Mouse (Mus musculus): ENCODE data around the gene Tmem158. TPM values are rescaled to one million over a fixed set of nuclear protein-coding genes. Genes with fewer than 3 reads are reported as not detected.

Gene Tmem158
- polyA plus RNA-seq, 1 experiment from 2014 or later, result 15.1 TPM

- no peaks in the 10 kb centered on the region for H3K27me3 ChIP-seq (ENCODE audit: control insufficient read depth, insufficient read depth, low read length)
- no peak overlapping the region for H3K9ac ChIP-seq (ENCODE audit: low read length)
- 24% methylated on average over 2 of the region's 2 CpGs for WGBS
- no peaks in the 10 kb centered on the region for H3K9me3 ChIP-seq (ENCODE audit: control insufficient read depth, low read length)
- peak; percentile 28; the same call in 1 of the 2 replicates for TF ChIP-seq CTCF (IDR thresholded peaks at IDR 0.05; ENCODE audit: low read depth)
- TF ChIP-seq EP300 (optimal IDR thresholded peaks at IDR 0.05), result no peak
- DNase-seq (ENCODE audit: low spot score), result peak; percentile 52
- H3K4me1 ChIP-seq (replicated peaks; ENCODE audit: control insufficient read depth, insufficient read depth), result peaks cover 5% of the 10 kb centered on the region; the same call in 1 of the 2 replicates
- peak overlapping the region; percentile 72; the same call in 1 of the 2 replicates for H3K27ac ChIP-seq (replicated peaks)
- H3K4me3 ChIP-seq (ENCODE audit: low read depth, low read length), result no peak overlapping the region
- peak overlapping the region; percentile 14; the same call in 1 of the 2 replicates for H3K4me2 ChIP-seq (replicated peaks; ENCODE audit: low read depth)
- peak; percentile 69 for ATAC-seq (ENCODE audit: low FRiP score, low TSS enrichment)
- no peaks in the 10 kb centered on the region for H3K36me3 ChIP-seq (ENCODE audit: control insufficient read depth, insufficient read depth, low read length)
Observed at GRCm38 (mm10) chr9:123237739-123238138, 22.8 kb downstream of the Tmem158 start.

- H3K9me3 ChIP-seq (ENCODE audit: control insufficient read depth, low read length), result no peaks in the 10 kb centered on the region
- no peak overlapping the region for H3K9ac ChIP-seq (ENCODE audit: low read length)
- H3K4me3 ChIP-seq (ENCODE audit: low read depth, low read length), result no peak overlapping the region
- no peak overlapping the region for H3K4me2 ChIP-seq (replicated peaks; ENCODE audit: low read depth)
- H3K36me3 ChIP-seq (ENCODE audit: control insufficient read depth, insufficient read depth, low read length), result no peaks in the 10 kb centered on the region
- no peak for DNase-seq (ENCODE audit: low spot score)
- peaks cover 5% of the 10 kb centered on the region; the same call in 1 of the 2 replicates for H3K4me1 ChIP-seq (replicated peaks; ENCODE audit: control insufficient read depth, insufficient read depth)
- no peak for ATAC-seq (ENCODE audit: low FRiP score, low TSS enrichment)
- TF ChIP-seq CTCF (IDR thresholded peaks at IDR 0.05; ENCODE audit: low read depth) (no peak), EP300 (optimal IDR thresholded peaks at IDR 0.05) (no peak)
- no peak overlapping the region for H3K27ac ChIP-seq (replicated peaks)
- 39% methylated on average over 3 of the region's 3 CpGs for WGBS
- no peaks in the 10 kb centered on the region for H3K27me3 ChIP-seq (ENCODE audit: control insufficient read depth, insufficient read depth, low read length)
Observed at GRCm38 (mm10) chr9:123235621-123236020, 24.9 kb downstream of the Tmem158 start.

- Histone ChIP-seq H3K4me2 (replicated peaks; ENCODE audit: low read depth) (no peak overlapping the region), H3K27ac (replicated peaks) (no peak overlapping the region), H3K4me1 (replicated peaks; ENCODE audit: control insufficient read depth, insufficient read depth) (no peaks in the 10 kb centered on the region), H3K4me3 (ENCODE audit: low read depth, low read length) (no peak overlapping the region), H3K27me3 (ENCODE audit: control insufficient read depth, insufficient read depth, low read length) (no peaks in the 10 kb centered on the region), H3K9me3 (ENCODE audit: control insufficient read depth, low read length) (no peaks in the 10 kb centered on the region), H3K9ac (ENCODE audit: low read length) (no peak overlapping the region), H3K36me3 (ENCODE audit: control insufficient read depth, insufficient read depth, low read length) (no peaks in the 10 kb centered on the region)
- TF ChIP-seq CTCF (IDR thresholded peaks at IDR 0.05; ENCODE audit: low read depth), result no peak
- TF ChIP-seq EP300 (optimal IDR thresholded peaks at IDR 0.05), result no peak
- WGBS, result 66% methylated on average over 4 of the region's 4 CpGs
- ATAC-seq (ENCODE audit: low FRiP score, low TSS enrichment) (no peak), DNase-seq (ENCODE audit: low spot score) (no peak)
Observed at GRCm38 (mm10) chr9:123229826-123230225, 30.7 kb downstream of the Tmem158 start.

GRCm38 (mm10) chr9:123228671-123229070, 31.9 kb downstream of the Tmem158 start:
- Histone ChIP-seq H3K27me3 (ENCODE audit: control insufficient read depth, insufficient read depth, low read length) (no peaks in the 10 kb centered on the region), H3K4me3 (ENCODE audit: low read depth, low read length) (no peak overlapping the region), H3K4me1 (replicated peaks; ENCODE audit: control insufficient read depth, insufficient read depth) (no peaks in the 10 kb centered on the region), H3K36me3 (ENCODE audit: control insufficient read depth, insufficient read depth, low read length) (no peaks in the 10 kb centered on the region), H3K9ac (ENCODE audit: low read length) (no peak overlapping the region), H3K4me2 (replicated peaks; ENCODE audit: low read depth) (no peak overlapping the region), H3K9me3 (ENCODE audit: control insufficient read depth, low read length) (no peaks in the 10 kb centered on the region), H3K27ac (replicated peaks) (no peak overlapping the region)
- ATAC-seq (ENCODE audit: low FRiP score, low TSS enrichment) (no peak), DNase-seq (ENCODE audit: low spot score) (no peak)
- TF ChIP-seq EP300 (optimal IDR thresholded peaks at IDR 0.05), result no peak
- TF ChIP-seq CTCF (IDR thresholded peaks at IDR 0.05; ENCODE audit: low read depth), result no peak

GRCm38 (mm10) chr9:123227106-123227750, 33.3 kb downstream of the Tmem158 start:
- no peak overlapping the region for H3K4me3 ChIP-seq (ENCODE audit: low read depth, low read length)
- no peaks in the 10 kb centered on the region for H3K9me3 ChIP-seq (ENCODE audit: control insufficient read depth, low read length)
- H3K27me3 ChIP-seq (ENCODE audit: control insufficient read depth, insufficient read depth, low read length), result no peaks in the 10 kb centered on the region
- H3K9ac ChIP-seq (ENCODE audit: low read length), result no peak overlapping the region
- H3K4me1 ChIP-seq (replicated peaks; ENCODE audit: control insufficient read depth, insufficient read depth), result no peaks in the 10 kb centered on the region
- no peak overlapping the region for H3K4me2 ChIP-seq (replicated peaks; ENCODE audit: low read depth)
- WGBS, result 76% methylated on average over 3 of the region's 3 CpGs
- no peak for TF ChIP-seq CTCF (IDR thresholded peaks at IDR 0.05; ENCODE audit: low read depth)
- no peak for TF ChIP-seq EP300 (optimal IDR thresholded peaks at IDR 0.05)
- ATAC-seq (ENCODE audit: low FRiP score, low TSS enrichment), result no peak
- DNase-seq (ENCODE audit: low spot score), result no peak
- H3K27ac ChIP-seq (replicated peaks), result no peak overlapping the region
- H3K36me3 ChIP-seq (ENCODE audit: control insufficient read depth, insufficient read depth, low read length), result no peaks in the 10 kb centered on the region

- Histone ChIP-seq H3K4me3 (ENCODE audit: low read depth, low read length) (no peak overlapping the region), H3K27ac (replicated peaks) (no peak overlapping the region), H3K9ac (ENCODE audit: low read length) (no peak overlapping the region), H3K4me1 (replicated peaks; ENCODE audit: control insufficient read depth, insufficient read depth) (no peaks in the 10 kb centered on the region), H3K9me3 (ENCODE audit: control insufficient read depth, low read length) (no peaks in the 10 kb centered on the region), H3K36me3 (ENCODE audit: control insufficient read depth, insufficient read depth, low read length) (no peaks in the 10 kb centered on the region), H3K27me3 (ENCODE audit: control insufficient read depth, insufficient read depth, low read length) (no peaks in the 10 kb centered on the region), H3K4me2 (replicated peaks; ENCODE audit: low read depth) (no peak overlapping the region)
- no peak for TF ChIP-seq CTCF (IDR thresholded peaks at IDR 0.05; ENCODE audit: low read depth)
- no peak for TF ChIP-seq EP300 (optimal IDR thresholded peaks at IDR 0.05)
- ATAC-seq (ENCODE audit: low FRiP score, low TSS enrichment) (no peak), DNase-seq (ENCODE audit: low spot score) (no peak)
- WGBS, result 56% methylated on average over 2 of the region's 2 CpGs
Observed at GRCm38 (mm10) chr9:123224863-123225431, 35.6 kb downstream of the Tmem158 start.

Measured in stomach, postnatal 0 days (tissue).